In the genomic region with DNA sequence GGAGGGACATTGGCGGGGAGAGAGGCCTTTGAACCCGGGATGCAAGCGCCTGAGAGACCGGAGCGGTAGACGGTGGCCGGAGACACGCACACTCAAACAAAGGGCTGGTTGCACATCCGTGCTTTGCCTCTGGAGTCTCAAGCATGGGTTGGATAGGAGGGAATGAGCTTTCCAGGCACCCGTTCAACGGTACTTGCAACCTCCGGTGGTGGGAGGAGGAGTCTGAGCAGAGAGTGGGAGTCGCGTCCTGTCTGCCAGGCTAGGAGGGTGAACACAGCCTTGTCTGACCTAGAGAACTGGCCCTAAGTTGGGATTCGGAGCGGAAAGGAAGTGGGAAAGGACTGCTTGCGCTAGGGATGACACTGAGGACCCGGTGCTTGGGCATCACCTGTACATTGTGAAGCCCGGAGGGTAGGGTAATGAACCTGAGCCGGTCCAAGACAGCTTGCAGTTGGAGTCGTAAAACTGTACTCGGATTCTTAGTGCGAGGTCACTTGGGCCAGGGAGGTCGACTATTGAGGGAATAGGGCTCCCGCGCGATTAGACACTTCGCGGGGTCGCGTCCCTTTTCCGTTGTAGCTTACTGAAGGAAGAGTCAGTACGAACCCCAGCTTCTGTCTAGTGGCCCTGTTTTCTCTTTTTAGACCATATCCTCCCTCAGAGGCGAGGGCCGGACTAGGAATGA, we compare ENCODE assay signal across 9 mouse cellular contexts. TPM values are rescaled to one million over a fixed set of nuclear protein-coding genes. Genes with fewer than 3 reads are reported as not detected.
A peak's percentile ranks its signal among the peaks of the same experiment; 100 is the strongest.
DNase-seq lines count a peak whose midpoint lies in the region; ATAC-seq lines count a peak whose summit lies in the region.
"Had no signal": no experiment of that assay in that cellular context is flagged by ENCODE, and none has a peak within 500 bp of the region (broad histone marks: within the 10 kb centered on the region; RNA-seq: fewer than 3 reads in every experiment).

No protein-coding gene starts in this region.

- H3K9me3 ChIP-seq in forebrain, embryonic 13.5 days (replicated peaks): no peaks in the 10 kb centered on the region
- H3K9me3 ChIP-seq in liver, embryonic 15.5 days (replicated peaks): no peaks in the 10 kb centered on the region
- H3K9me3 ChIP-seq in neural tube, embryonic 14.5 days (ENCODE audit: control insufficient read depth, low read length): no peaks in the 10 kb centered on the region

- ATAC-seq in cerebellum, adult (ENCODE audit: insufficient number of reproducible peaks, low FRiP score, low TSS enrichment): peak; percentile 56
- peak; percentile 73 for ATAC-seq in forebrain, embryonic 13.5 days
- ATAC-seq in liver, embryonic 15.5 days (ENCODE audit: insufficient read depth): peak; percentile 65
- peak; percentile 85 for ATAC-seq in neural tube, embryonic 14.5 days (ENCODE audit: low read depth)

- H3K4me3 ChIP-seq in forebrain, embryonic 13.5 days: peak overlapping the region; percentile 93
- peak overlapping the region; percentile 73 for H3K4me3 ChIP-seq in liver, embryonic 15.5 days (replicated peaks)
- peak overlapping the region; percentile 92 for H3K4me3 ChIP-seq in neural tube, embryonic 14.5 days (ENCODE audit: low read depth, low read length)

- H3K9ac ChIP-seq in forebrain, embryonic 13.5 days: peak overlapping the region; percentile 96
- peak overlapping the region; percentile 82 for H3K9ac ChIP-seq in liver, embryonic 15.5 days
- peak overlapping the region; percentile 95 for H3K9ac ChIP-seq in neural tube, embryonic 14.5 days (replicated peaks; ENCODE audit: low read depth, low read length)

- intact Hi-C loops in heart, postnatal 10 days (cut with DNase I): loop anchor here (2.0 to 5.0 kb wide), 2 partner anchors 83 to 146 kb away; partner anchors contain the start of gene Fads2

- WGBS in forebrain, embryonic 13.5 days: under 1% methylated on average over 35 of the region's 35 CpGs
- 2% methylated on average over 35 of the region's 35 CpGs for WGBS in liver, embryonic 15.5 days (ENCODE audit: insufficient replicate concordance)
- WGBS in neural tube, embryonic 14.5 days: under 1% methylated on average over 35 of the region's 35 CpGs

- peaks cover 36% of the 10 kb centered on the region for H3K36me3 ChIP-seq in forebrain, embryonic 13.5 days (ENCODE audit: poor library complexity, severe bottlenecking)
- peaks cover 38% of the 10 kb centered on the region for H3K36me3 ChIP-seq in liver, embryonic 15.5 days (replicated peaks)
- peaks cover 25% of the 10 kb centered on the region for H3K36me3 ChIP-seq in neural tube, embryonic 14.5 days (ENCODE audit: control insufficient read depth, insufficient read depth, low read length)

- peak overlapping the region; percentile 97 for H3K27ac ChIP-seq in forebrain, embryonic 13.5 days
- peak overlapping the region; percentile 88 for H3K27ac ChIP-seq in liver, embryonic 15.5 days (replicated peaks)
- peak overlapping the region; percentile 97 for H3K27ac ChIP-seq in neural tube, embryonic 14.5 days (ENCODE audit: low read depth, low read length)

- DNase-seq in MEL-GATA-1-ER (ENCODE audit: extremely low read depth, low read depth): peak; percentile 66
- DNase-seq in heart, postnatal 10 days: peak; percentile 80 to 82
- peak; percentile 76 to 80 for DNase-seq in kidney, postnatal 36 days
- DNase-seq in thymus, postnatal 0 days (ENCODE audit: low spot score): peak; percentile 48

- peaks cover 49% of the 10 kb centered on the region for H3K4me1 ChIP-seq in forebrain, embryonic 13.5 days
- H3K4me1 ChIP-seq in liver, embryonic 15.5 days (replicated peaks): peaks cover 44% of the 10 kb centered on the region
- peaks cover 21% of the 10 kb centered on the region for H3K4me1 ChIP-seq in neural tube, embryonic 14.5 days (ENCODE audit: control insufficient read depth, insufficient read depth, low read length)

- H3K27me3 ChIP-seq in forebrain, embryonic 13.5 days: no peaks in the 10 kb centered on the region
- no peaks in the 10 kb centered on the region for H3K27me3 ChIP-seq in liver, embryonic 15.5 days
- H3K27me3 ChIP-seq in neural tube, embryonic 14.5 days (ENCODE audit: control insufficient read depth, insufficient read depth, low read length): no peaks in the 10 kb centered on the region

- peak overlapping the region; percentile 76 for H3K4me2 ChIP-seq in forebrain, embryonic 13.5 days
- H3K4me2 ChIP-seq in liver, embryonic 15.5 days: peak overlapping the region; percentile 90
- H3K4me2 ChIP-seq in neural tube, embryonic 14.5 days (ENCODE audit: low read depth, low read length): peak overlapping the region; percentile 85

RNA-seq across cellular contexts. Expression of gene Fads1, which starts 0.8 kb away (rescaled TPM):
- 148 and 172 TPM in 2 replicates for polyA plus RNA-seq in forebrain, embryonic 13.5 days (2015; fragmentation: Nextera tagmentation; extraction: Ambion mirVana)
- total RNA-seq in heart, postnatal 10 days (2021): 10 to 100 TPM; 34.7 to 35.7 TPM
- polyA plus RNA-seq in liver, embryonic 15.5 days (2015; fragmentation: Nextera tagmentation; extraction: Ambion mirVana): 73.6 and 80.7 TPM in 2 replicates
- polyA plus RNA-seq in neural tube, embryonic 14.5 days (2014; fragmentation: Nextera tagmentation; extraction: Ambion mirVana): 148 and 165 TPM in 2 replicates
- polyA plus RNA-seq in thymus, postnatal 0 days (2015; fragmentation: Nextera tagmentation; extraction: Ambion mirVana): 29.0 and 29.2 TPM in 2 replicates

RNA-seq across cellular contexts. Expression of gene Tmem258, which starts 20.4 kb away (rescaled TPM):
- 408 and 447 TPM in 2 replicates for polyA plus RNA-seq in forebrain, embryonic 13.5 days (2015; fragmentation: Nextera tagmentation; extraction: Ambion mirVana)
- 100 to 1,000 TPM; 145 TPM for total RNA-seq in heart, postnatal 10 days (2021)
- polyA plus RNA-seq in liver, embryonic 15.5 days (2015; fragmentation: Nextera tagmentation; extraction: Ambion mirVana): 254 and 296 TPM in 2 replicates
- polyA plus RNA-seq in neural tube, embryonic 14.5 days (2014; fragmentation: Nextera tagmentation; extraction: Ambion mirVana): 331 and 349 TPM in 2 replicates
- 563 and 614 TPM in 2 replicates for polyA plus RNA-seq in thymus, postnatal 0 days (2015; fragmentation: Nextera tagmentation; extraction: Ambion mirVana)

RNA-seq across cellular contexts. Expression of gene Fen1, which starts 20.5 kb away (rescaled TPM):
- 98.8 and 104 TPM in 2 replicates for polyA plus RNA-seq in forebrain, embryonic 13.5 days (2015; fragmentation: Nextera tagmentation; extraction: Ambion mirVana)
- 10 to 100 TPM; 12.3 to 14.4 TPM for total RNA-seq in heart, postnatal 10 days (2021)
- polyA plus RNA-seq in liver, embryonic 15.5 days (2015; fragmentation: Nextera tagmentation; extraction: Ambion mirVana): 136 and 142 TPM in 2 replicates
- 18.0 and 21.0 TPM in 2 replicates for polyA plus RNA-seq in neural tube, embryonic 14.5 days (2014; fragmentation: Nextera tagmentation; extraction: Ambion mirVana)
- 127 and 136 TPM in 2 replicates for polyA plus RNA-seq in thymus, postnatal 0 days (2015; fragmentation: Nextera tagmentation; extraction: Ambion mirVana)

RNA-seq across cellular contexts. Expression of gene Myrf, which starts 57.1 kb away (rescaled TPM):
- 0.22 and 0.31 TPM in 2 replicates for polyA plus RNA-seq in forebrain, embryonic 13.5 days (2015; fragmentation: Nextera tagmentation; extraction: Ambion mirVana)
- 1 to 10 TPM; 5.7 to 9.1 TPM for total RNA-seq in heart, postnatal 10 days (2021)
- polyA plus RNA-seq in liver, embryonic 15.5 days (2015; fragmentation: Nextera tagmentation; extraction: Ambion mirVana): 2.6 and 3.2 TPM in 2 replicates
- 0.76 and 0.95 TPM in 2 replicates for polyA plus RNA-seq in neural tube, embryonic 14.5 days (2014; fragmentation: Nextera tagmentation; extraction: Ambion mirVana)
- 0.03 and 0.12 TPM in 2 replicates for polyA plus RNA-seq in thymus, postnatal 0 days (2015; fragmentation: Nextera tagmentation; extraction: Ambion mirVana)
- total RNA-seq: gastrocnemius, adult 8-10 months had no signal

Comparison
In these comparisons a context has a peak if more than half of its experiments do, and no peak if none do; other contexts are left out.
1. Peak in every context shown above with its lines: DNase-seq, ATAC-seq, H3K4me3 ChIP-seq and H3K27ac ChIP-seq.